Mouse (Mus musculus) liver, embryonic 14.5 days (tissue): ENCODE results near the gene Prm2. TPM values are rescaled to one million over a fixed set of nuclear protein-coding genes. Genes with fewer than 3 reads are reported as not detected.
A peak's percentile ranks its signal among the peaks of the same experiment; 100 is the strongest.

Source experiments
- ATAC-seq: fragments of 200-750 bp; cut with Nextera tagmentation; 2 replicates; pipeline ENCODE4 v1.8.0; 2017; ENCODE audit warnings: moderate number of reproducible peaks, mild to moderate bottlenecking, moderate library complexity; ENCODE audit not compliant: insufficient read depth
- DNase-seq, 3 experiments: peaks; one replicate each; pipeline ENCODE4 v3.0.0-alpha.2; 2012 to 2013; ENCODE audit warnings: low read depth in 3 of 3, low spot score in 3 of 3
- H3K27ac ChIP-seq: fragments of 300-500 bp; sonication (generic); 2 replicates; pipeline ENCODE4 v1.5.1; 2014; ENCODE audit warnings: moderate library complexity, mild to moderate bottlenecking, control low read depth, inconsistent platforms
- H3K27me3 ChIP-seq: fragments of 300-500 bp; sonication (generic); 2 replicates; pipeline ENCODE4 v1.6.1; 2014; ENCODE audit warnings: mild to moderate bottlenecking, low read length, moderate library complexity; ENCODE audit not compliant: control insufficient read depth, insufficient read depth
- H3K36me3 ChIP-seq: fragments of 300-500 bp; sonication (generic); replicated peaks from 2 replicates; pipeline ENCODE4 v1.6.1; 2014; ENCODE audit warnings: low read depth; ENCODE audit not compliant: control insufficient read depth, insufficient read depth
- H3K4me1 ChIP-seq, 2 experiments: fragments of 200-500 bp in 1 of 2; fragments of 300-500 bp in 1 of 2; sonication (generic) in 1 of 2; replicated peaks; 2 replicates each; pipeline ENCODE4 v1.6.1; 2012 to 2014; ENCODE audit warnings: antibody characterized with exemption in 1 of 2, inconsistent platforms in 1 of 2, low read length in 1 of 2; ENCODE audit not compliant: control insufficient read depth in 2 of 2, insufficient read depth in 2 of 2
- H3K4me2 ChIP-seq: fragments of 300-500 bp; sonication (generic); 2 replicates; pipeline ENCODE4 v1.6.1; 2014; ENCODE audit warnings: low read depth, mild to moderate bottlenecking, control low read depth, moderate library complexity
- H3K4me3 ChIP-seq, 2 experiments: fragments of 200-500 bp in 1 of 2; fragments of 300-500 bp in 1 of 2; sonication (generic) in 1 of 2; 2 replicates each; pipeline ENCODE4 v1.5.1; 2012 to 2014; ENCODE audit warnings: low read depth in 2 of 2, low read length in 2 of 2, mild to moderate bottlenecking in 2 of 2, control low read depth in 1 of 2, inconsistent platforms in 1 of 2, moderate library complexity in 1 of 2; ENCODE audit not compliant: insufficient read depth in 1 of 2
- H3K9ac ChIP-seq: fragments of 300-500 bp; sonication (generic); replicated peaks from 2 replicates; pipeline ENCODE4 v1.6.1; 2014; ENCODE audit warnings: mild to moderate bottlenecking, control low read depth, moderate library complexity
- H3K9me3 ChIP-seq: fragments of 300-500 bp; sonication (generic); 2 replicates; pipeline ENCODE4 v1.6.1; 2016; ENCODE audit warnings: low read length, mixed read lengths; ENCODE audit not compliant: control insufficient read depth
- CTCF ChIP-seq: IDR thresholded peaks from 2 replicates; pipeline ENCODE4 v1.5.1; 2016; ENCODE audit warnings: antibody characterized with exemption, low read depth, control low read depth
- EP300 ChIP-seq: IDR thresholded peaks from 2 replicates; pipeline ENCODE4 v1.6.1; 2016; ENCODE audit warnings: antibody characterized with exemption, low read depth
- whole genome bisulfite sequencing: fragments of 180-500 bp; shearing (Covaris S2); extraction: QIAGEN DNeasy Blood & Tissue Kit; methylation state at CpG from one replicate; pipeline ENCODE4 v1.1.7; 2014; ENCODE audit not compliant: insufficient replicate concordance; 5-methylcytosine and 5-hydroxymethylcytosine counted together
- polyA plus RNA-seq, 2 experiments: library from polyadenylated mRNA; depleted of rRNA in 1 of 2; stranded (reverse) in 1 of 2; unstranded in 1 of 2; fragments of >200 nt; fragmentation: Nextera tagmentation in 1 of 2; extraction: Ambion mirVana in 1 of 2; gene quantifications; 2 replicates each; pipeline versions ENCODE4 v1.2.1 to v1.2.3; 2012 to 2014

Gene Prm2
- polyA plus RNA-seq, 2 experiments: not detected

- DNase-seq (no peak), ATAC-seq (no peak)
- Histone ChIP-seq H3K4me3 (no peak overlapping the region), H3K9me3 (no peaks in the 10 kb centered on the region), H3K4me2 (no peak overlapping the region), H3K27me3 (peaks cover 3% of the 10 kb centered on the region), H3K27ac (no peak overlapping the region), H3K36me3 (no peaks in the 10 kb centered on the region), H3K9ac (no peak overlapping the region), H3K4me1 (peaks cover 0 to 6% of the 10 kb centered on the region in 2 experiments; a peak in 1 of 4 replicates)
- WGBS: 52% methylated on average over 5 of the region's 5 CpGs
- no peak for TF ChIP-seq CTCF
- no peak for TF ChIP-seq EP300
These were observed 18.3 kb downstream of the Prm2 start for GRCm38 (mm10) chr16:10777579-10778160.

GRCm38 (mm10) chr16:10776322-10776721, 19.6 kb downstream of the Prm2 start:
- TF ChIP-seq EP300: no peak
- TF ChIP-seq CTCF: no peak
- Histone ChIP-seq H3K4me2 (no peak overlapping the region), H3K4me1 (peaks cover 0 to 15% of the 10 kb centered on the region in 2 experiments; a peak in 2 of 4 replicates), H3K27me3 (no peaks in the 10 kb centered on the region), H3K9ac (no peak overlapping the region), H3K36me3 (no peaks in the 10 kb centered on the region), H3K27ac (no peak overlapping the region), H3K4me3 (no peak overlapping the region), H3K9me3 (no peaks in the 10 kb centered on the region)
- DNase-seq (no peak), ATAC-seq (no peak)
- 45% methylated on average over 7 of the region's 7 CpGs for WGBS

- Histone ChIP-seq H3K9me3 (no peaks in the 10 kb centered on the region), H3K36me3 (no peaks in the 10 kb centered on the region), H3K4me2 (no peak overlapping the region), H3K27me3 (no peaks in the 10 kb centered on the region), H3K9ac (no peak overlapping the region), H3K4me1 (peaks cover 0 to 15% of the 10 kb centered on the region in 2 experiments; a peak in 2 of 4 replicates), H3K4me3 (no peak overlapping the region), H3K27ac (no peak overlapping the region)
- ATAC-seq: no peak
- DNase-seq: no peak
- 22% methylated on average over 4 of the region's 4 CpGs for WGBS
- no peak for TF ChIP-seq EP300
- no peak for TF ChIP-seq CTCF
These were observed 21.2 kb downstream of the Prm2 start for GRCm38 (mm10) chr16:10774726-10775125.

- no peaks in the 10 kb centered on the region for H3K9me3 ChIP-seq
- no peak overlapping the region for H3K9ac ChIP-seq
- WGBS: 78% methylated on average over 8 of the region's 8 CpGs
- H3K27ac ChIP-seq: no peak overlapping the region
- ATAC-seq: no peak
- H3K36me3 ChIP-seq: no peaks in the 10 kb centered on the region
- peaks cover 0 to 17% of the 10 kb centered on the region in 2 experiments; a peak in 2 of 4 replicates for H3K4me1 ChIP-seq
- DNase-seq: no peak
- H3K4me2 ChIP-seq: no peak overlapping the region
- TF ChIP-seq EP300: no peak
- no peak for TF ChIP-seq CTCF
- H3K27me3 ChIP-seq: no peaks in the 10 kb centered on the region
- no peak overlapping the region for H3K4me3 ChIP-seq
These were observed 22.4 kb downstream of the Prm2 start for GRCm38 (mm10) chr16:10773543-10773942.

GRCm38 (mm10) chr16:10771769-10772510, 24.0 kb downstream of the Prm2 start:
- Histone ChIP-seq H3K27ac (no peak overlapping the region), H3K4me2 (no peak overlapping the region), H3K4me1 (peaks cover 0 to 14% of the 10 kb centered on the region in 2 experiments; a peak in 2 of 4 replicates), H3K27me3 (no peaks in the 10 kb centered on the region), H3K4me3 (no peak overlapping the region), H3K36me3 (no peaks in the 10 kb centered on the region), H3K9me3 (no peaks in the 10 kb centered on the region), H3K9ac (no peak overlapping the region)
- ATAC-seq (peak; percentile 50; the same call in 1 of the 2 replicates), DNase-seq (peak in 1 of 3 experiments; percentile 40)
- 31% methylated on average over 19 of the region's 19 CpGs for WGBS
- TF ChIP-seq CTCF: no peak
